Comparison of ENCODE assay signal across 7 mouse cellular contexts in genomic region chr17:71001699-71002080, GRCm38 (mm10). TPM values are rescaled to one million over a fixed set of nuclear protein-coding genes. Genes with fewer than 3 reads are reported as not detected.
DNase-seq lines count a peak whose midpoint lies in the region; ATAC-seq and TF ChIP-seq lines count a peak whose summit lies in the region.

No protein-coding gene starts in this region.

- no peak for TF ChIP-seq POLR2A in bone marrow macrophage, adult 2 months (IDR thresholded peaks at IDR 0.05; ENCODE audit: borderline replicate concordance, low read depth, low read length)

- peak overlapping the region; percentile 90 for H3K4me3 ChIP-seq in neural tube, embryonic 11.5 days (ENCODE audit: low read depth, low read length)
- H3K4me3 ChIP-seq in bone marrow macrophage, adult 2 months (ENCODE audit: insufficient read depth, low read length) = peak overlapping the region; percentile 67
- peak overlapping the region; percentile 92 for H3K4me3 ChIP-seq in forebrain, embryonic 16.5 days (replicated peaks; ENCODE audit: low read length)
- H3K4me3 ChIP-seq in lung, embryonic 15.5 days = peak overlapping the region; percentile 80

- H3K36me3 ChIP-seq in neural tube, embryonic 11.5 days (ENCODE audit: control insufficient read depth, insufficient read depth, low read length) = no peaks in the 10 kb centered on the region
- no peaks in the 10 kb centered on the region for H3K36me3 ChIP-seq in forebrain, embryonic 16.5 days (ENCODE audit: control insufficient read depth, insufficient read depth)
- no peaks in the 10 kb centered on the region for H3K36me3 ChIP-seq in lung, embryonic 15.5 days

- peak overlapping the region; percentile 96 for H3K27ac ChIP-seq in neural tube, embryonic 11.5 days (ENCODE audit: low read depth, low read length)
- H3K27ac ChIP-seq in bone marrow macrophage, adult 2 months (ENCODE audit: insufficient read depth, low read depth, low read length) = peak overlapping the region; percentile 95
- peak overlapping the region; percentile 95 for H3K27ac ChIP-seq in forebrain, embryonic 16.5 days (ENCODE audit: low read length)
- H3K27ac ChIP-seq in lung, embryonic 15.5 days = peak overlapping the region; percentile 100

- ATAC-seq in neural tube, embryonic 11.5 days (ENCODE audit: insufficient read depth, low FRiP score, low TSS enrichment) = peak; percentile 5
- peak; percentile 61 for ATAC-seq in forebrain, embryonic 16.5 days
- peak; percentile 17 for ATAC-seq in inflammation-experienced regulatory T-cells, adult 6 months
- ATAC-seq in lung, embryonic 15.5 days (ENCODE audit: borderline replicate concordance, extremely low read depth, low FRiP score, low TSS enrichment) = peak; percentile 74

- H3K4me2 ChIP-seq in neural tube, embryonic 11.5 days (ENCODE audit: low read depth) = peak overlapping the region; percentile 62
- peak overlapping the region; percentile 82 for H3K4me2 ChIP-seq in forebrain, embryonic 16.5 days (ENCODE audit: low read length)
- peak overlapping the region; percentile 76 for H3K4me2 ChIP-seq in lung, embryonic 15.5 days

- no peak for TF ChIP-seq CTCF in bone marrow macrophage, adult 2 months (IDR thresholded peaks at IDR 0.05; ENCODE audit: low read depth, low read length)

- no peaks in the 10 kb centered on the region for H3K27me3 ChIP-seq in neural tube, embryonic 11.5 days (ENCODE audit: control insufficient read depth, insufficient read depth, low read length)
- H3K27me3 ChIP-seq in forebrain, embryonic 16.5 days (replicated peaks; ENCODE audit: control insufficient read depth, insufficient read depth, low read length) = no peaks in the 10 kb centered on the region
- H3K27me3 ChIP-seq in lung, embryonic 15.5 days = no peaks in the 10 kb centered on the region

- WGBS in neural tube, embryonic 11.5 days = under 1% methylated on average over 42 of the region's 43 CpGs
- under 1% methylated on average over 41 of the region's 43 CpGs for WGBS in forebrain, embryonic 16.5 days
- under 1% methylated on average over 40 of the region's 43 CpGs for WGBS in lung, embryonic 15.5 days

- H3K9ac ChIP-seq in neural tube, embryonic 11.5 days (ENCODE audit: low read length) = peak overlapping the region; percentile 85
- peak overlapping the region; percentile 81 for H3K9ac ChIP-seq in forebrain, embryonic 16.5 days (replicated peaks; ENCODE audit: low read depth, low read length)
- peak overlapping the region; percentile 94 for H3K9ac ChIP-seq in lung, embryonic 15.5 days

- no peak for DNase-seq in neural tube, embryonic 11.5 days (ENCODE audit: low spot score)
- no peak for DNase-seq in neural tube, embryonic 10.5 days (ENCODE audit: extremely low spot score, low spot score)
- DNase-seq in right cerebral cortex, postnatal 36 days (ENCODE audit: low spot score in 2 of 2) = peak; percentile 28 to 32

- H3K9me3 ChIP-seq in neural tube, embryonic 11.5 days (ENCODE audit: control insufficient read depth, low read length) = no peaks in the 10 kb centered on the region
- H3K9me3 ChIP-seq in forebrain, embryonic 16.5 days (ENCODE audit: control insufficient read depth, low read length) = no peaks in the 10 kb centered on the region
- no peaks in the 10 kb centered on the region for H3K9me3 ChIP-seq in lung, embryonic 15.5 days

- peaks cover 4% of the 10 kb centered on the region; the same call in 1 of the 2 replicates for H3K4me1 ChIP-seq in neural tube, embryonic 11.5 days (ENCODE audit: control insufficient read depth, insufficient read depth, low read length)
- H3K4me1 ChIP-seq in bone marrow macrophage, adult 2 months (ENCODE audit: control insufficient read depth, insufficient read depth, low read length) = peaks cover 29% of the 10 kb centered on the region
- peaks cover 13% of the 10 kb centered on the region for H3K4me1 ChIP-seq in forebrain, embryonic 16.5 days (replicated peaks; ENCODE audit: control insufficient read depth, insufficient read depth, low read length)
- peaks cover 46% of the 10 kb centered on the region for H3K4me1 ChIP-seq in lung, embryonic 15.5 days

RNA-seq across cellular contexts. Expression of gene Myom1, which starts 0.7 kb away (rescaled TPM):
- 4.7 and 6.9 TPM in 2 replicates for polyA plus RNA-seq in neural tube, embryonic 11.5 days (2014; fragmentation: Nextera tagmentation; extraction: Ambion mirVana)
- polyA plus RNA-seq in bone marrow macrophage, adult 2 months (2012; ENCODE audit: insufficient read depth, insufficient read length, missing spikeins) = 1.8 and 4.0 TPM in 2 replicates
- 0.77 and 1.3 TPM in 2 replicates for polyA plus RNA-seq in forebrain, embryonic 16.5 days (2015; fragmentation: Nextera tagmentation; extraction: Ambion mirVana)
- polyA plus RNA-seq in inflammation-experienced regulatory T-cells, adult 6 months (2017; shearing (Covaris generic)) = under 1 TPM in 1 of 3 experiments, not detected in 2; 0.34 TPM
- polyA plus RNA-seq in lung, embryonic 15.5 days (2015; fragmentation: Nextera tagmentation; extraction: Ambion mirVana) = 9.0 and 10.9 TPM in 2 replicates

RNA-seq across cellular contexts. Expression of gene Myl12a, which starts 1.0 kb away (rescaled TPM):
- 411 and 424 TPM in 2 replicates for polyA plus RNA-seq in neural tube, embryonic 11.5 days (2014; fragmentation: Nextera tagmentation; extraction: Ambion mirVana)
- 266 and 277 TPM in 2 replicates for polyA plus RNA-seq in bone marrow macrophage, adult 2 months (2012; ENCODE audit: insufficient read depth, insufficient read length, missing spikeins)
- 110 and 142 TPM in 2 replicates for polyA plus RNA-seq in forebrain, embryonic 16.5 days (2015; fragmentation: Nextera tagmentation; extraction: Ambion mirVana)
- polyA plus RNA-seq in inflammation-experienced regulatory T-cells, adult 6 months (2017; shearing (Covaris generic)) = 100 to 1,000 TPM; 630 to 948 (median 795) TPM
- polyA plus RNA-seq in lung, embryonic 15.5 days (2015; fragmentation: Nextera tagmentation; extraction: Ambion mirVana) = 673 and 708 TPM in 2 replicates

Comparison
In these comparisons a context has a peak if more than half of its experiments do, and no peak if none do; other contexts are left out.
1. ATAC-seq: peak in every context shown above with its lines; median percentile 74 in lung, embryonic 15.5 days; 61 in forebrain, embryonic 16.5 days; 17 in inflammation-experienced regulatory T-cells, adult 6 months; 5 in neural tube, embryonic 11.5 days.
2. DNase-seq: peak in right cerebral cortex, postnatal 36 days (2 of 2); none in neural tube, embryonic 11.5 days (single experiment) and neural tube, embryonic 10.5 days (single experiment).
3. Peak in every context shown above with its lines, with median percentiles within 50 percentile points of each other: H3K27ac ChIP-seq, H3K4me2 ChIP-seq, H3K4me3 ChIP-seq and H3K9ac ChIP-seq.